Mouse (Mus musculus): ENCODE measurements at regions not wholly inside any gene's neighbourhood (a gene's known extent, or its start where the extent isn't known, plus 50 kb on each side); places are given as distances from the start of the nearest gene placed in this dataset.

GRCm38 (mm10) chr10:125749031-125749585, 216.9 kb upstream of the Lrig3 start:
- no peak for TF ChIP-seq CHD2 (IDR thresholded peaks at IDR 0.05; ENCODE audit: low read length)
- TF ChIP-seq MAX (IDR thresholded peaks at IDR 0.05; ENCODE audit: low read length): no peak
- no peak for TF ChIP-seq MAFK (IDR thresholded peaks at IDR 0.05; ENCODE audit: insufficient replicate concordance, low read length)
- TF ChIP-seq JUND (conservative IDR thresholded peaks at IDR 0.05; ENCODE audit: low read depth, low read length): no peak
- no peak for TF ChIP-seq GABPA (IDR thresholded peaks at IDR 0.05; ENCODE audit: insufficient replicate concordance, low read depth, low read length)
- TF ChIP-seq SIN3A (IDR thresholded peaks at IDR 0.05; ENCODE audit: low read length): no peak
- no peak for TF ChIP-seq MYC (IDR thresholded peaks at IDR 0.05; ENCODE audit: low read depth, low read length)
- no peak for TF ChIP-seq ELF1 (IDR thresholded peaks at IDR 0.05; ENCODE audit: low read depth, low read length)
- TF ChIP-seq USF1 (IDR thresholded peaks at IDR 0.05; ENCODE audit: low read depth, low read length): no peak
- no peak for TF ChIP-seq PAX5 (IDR thresholded peaks at IDR 0.05; ENCODE audit: low read length)
- no peak for TF ChIP-seq TCF12 (IDR thresholded peaks at IDR 0.05; ENCODE audit: low read depth, low read length)
- no peak for TF ChIP-seq NELFE (IDR thresholded peaks at IDR 0.05; ENCODE audit: low read depth, low read length)
- Histone ChIP-seq H3K4me1 (ENCODE audit: control insufficient read depth in 1 of 2, insufficient read depth in 2 of 2) (no peaks in the 10 kb centered on the region), H3K4me2 (ENCODE audit: insufficient read depth, low read depth, poor library complexity, severe bottlenecking) (no peak overlapping the region), H3K9ac (ENCODE audit: insufficient read depth, low read depth) (no peak overlapping the region), H3K27me3 (replicated peaks) (no peaks in the 10 kb centered on the region), H3K79me2 (replicated peaks; ENCODE audit: control insufficient read depth, extremely low read depth, insufficient read depth, poor library complexity, severe bottlenecking) (no peaks in the 10 kb centered on the region), H3K36me3 (replicated peaks in 1 of 2; ENCODE audit: control insufficient read depth in 1 of 2, insufficient read depth in 1 of 2, low read length in 1 of 2) (no peaks in the 10 kb centered on the region), H3K9me3 (replicated peaks; ENCODE audit: low read length) (peaks cover 66% of the 10 kb centered on the region), H3K27ac (ENCODE audit: insufficient read depth, low read depth) (no peak overlapping the region), H3K4me3 (replicated peaks in 1 of 3; ENCODE audit: low read depth in 2 of 3, low read length in 2 of 3, poor library complexity in 1 of 3) (no peak overlapping the region)
- dilution Hi-C loops (cut with MboI; ENCODE audit: extremely low pct_ligation_motif_present, extremely low pct_unique_long_range_greater_than_20kb, low sequenced_read_pairs) (no loop called here), in situ Hi-C loops (cut with MboI; ENCODE audit: low pct_ligation_motif_present, low pct_unique_long_range_greater_than_20kb, low sequenced_read_pairs) (no loop called here)
- DNase-seq (ENCODE audit: extremely low read depth): no peak

DNA sequence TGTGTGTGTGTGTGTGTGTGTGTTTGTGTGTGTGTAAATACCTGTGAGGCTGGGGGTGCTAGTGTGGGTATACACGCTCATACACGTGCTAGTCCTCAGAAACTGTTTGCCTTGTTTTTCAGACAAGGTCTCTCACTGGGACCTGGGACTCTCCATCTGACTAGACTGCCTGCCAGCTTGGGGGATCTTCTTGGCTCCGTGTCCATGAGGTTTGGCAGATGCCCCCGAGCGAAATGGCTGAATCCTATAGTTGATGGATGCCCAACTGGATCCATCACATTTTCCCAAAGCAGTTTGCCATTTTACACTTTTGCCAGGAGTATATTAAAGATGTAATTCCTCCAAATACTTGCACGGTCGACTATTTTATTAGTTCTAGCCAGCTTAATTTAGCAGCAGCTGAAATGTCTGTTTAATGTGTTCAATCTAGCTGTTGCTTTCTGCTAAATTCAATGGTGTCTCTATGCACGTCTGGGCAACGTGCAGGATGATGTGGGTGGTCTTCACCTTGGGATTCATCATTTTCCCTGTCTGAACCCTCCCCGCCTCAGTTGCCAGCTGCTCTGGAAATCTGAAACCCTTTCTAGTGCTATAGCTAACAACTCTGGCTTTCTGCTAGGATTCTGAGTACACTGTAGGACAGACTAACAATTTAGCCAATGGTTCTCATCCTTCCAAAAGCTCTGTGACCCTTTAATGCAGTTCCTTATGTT, 213.3 kb upstream of the Lrig3 start:
- in situ Hi-C loops (cut with MboI; ENCODE audit: low pct_ligation_motif_present, low pct_unique_long_range_greater_than_20kb, low sequenced_read_pairs): no loop called here
- dilution Hi-C loops (cut with MboI; ENCODE audit: extremely low pct_ligation_motif_present, extremely low pct_unique_long_range_greater_than_20kb, low sequenced_read_pairs): no loop called here

More for the DNA sequence above, 213.3 kb upstream of the Lrig3 start:
- Histone ChIP-seq H3K27ac (ENCODE audit: insufficient read depth, low read depth) (no peak overlapping the region), H3K36me3 (replicated peaks in 1 of 2; ENCODE audit: control insufficient read depth in 1 of 2, insufficient read depth in 1 of 2, low read length in 1 of 2) (no peaks in the 10 kb centered on the region), H3K4me1 (ENCODE audit: control insufficient read depth in 1 of 2, insufficient read depth in 2 of 2) (no peaks in the 10 kb centered on the region), H3K79me2 (replicated peaks; ENCODE audit: control insufficient read depth, extremely low read depth, insufficient read depth, poor library complexity, severe bottlenecking) (no peaks in the 10 kb centered on the region), H3K4me2 (ENCODE audit: insufficient read depth, low read depth, poor library complexity, severe bottlenecking) (no peak overlapping the region), H3K27me3 (replicated peaks) (no peaks in the 10 kb centered on the region), H3K9me3 (replicated peaks; ENCODE audit: low read length) (peaks cover 62% of the 10 kb centered on the region), H3K4me3 (replicated peaks in 1 of 3; ENCODE audit: low read depth in 2 of 3, low read length in 2 of 3, poor library complexity in 1 of 3) (no peak overlapping the region), H3K9ac (ENCODE audit: insufficient read depth, low read depth) (no peak overlapping the region)
- no peak for TF ChIP-seq ELF1 (IDR thresholded peaks at IDR 0.05; ENCODE audit: low read depth, low read length)
- no peak for TF ChIP-seq EP300 (IDR thresholded peaks at IDR 0.05; ENCODE audit: low read length)
- no peak for TF ChIP-seq MAZ (IDR thresholded peaks at IDR 0.05; ENCODE audit: low read depth, low read length)
- TF ChIP-seq TBP (conservative IDR thresholded peaks at IDR 0.05; ENCODE audit: low read depth, low read length): no peak
- no peak for TF ChIP-seq MYC (IDR thresholded peaks at IDR 0.05; ENCODE audit: low read depth, low read length)
- TF ChIP-seq ZMIZ1 (IDR thresholded peaks at IDR 0.05; ENCODE audit: low read depth, low read length): no peak
- no peak for DNase-seq (ENCODE audit: extremely low read depth)

Measured in CH12.LX (cell line).